Mouse (Mus musculus) right cerebral cortex, adult 18-20 months (tissue): ENCODE results near the gene Rad51b.

ENCODE experiments used
- DNase-seq: peaks from one replicate; pipeline ENCODE4 v3.0.0; 2022; ENCODE audit warnings: mixed read lengths

The Rad51b gene

DNA sequence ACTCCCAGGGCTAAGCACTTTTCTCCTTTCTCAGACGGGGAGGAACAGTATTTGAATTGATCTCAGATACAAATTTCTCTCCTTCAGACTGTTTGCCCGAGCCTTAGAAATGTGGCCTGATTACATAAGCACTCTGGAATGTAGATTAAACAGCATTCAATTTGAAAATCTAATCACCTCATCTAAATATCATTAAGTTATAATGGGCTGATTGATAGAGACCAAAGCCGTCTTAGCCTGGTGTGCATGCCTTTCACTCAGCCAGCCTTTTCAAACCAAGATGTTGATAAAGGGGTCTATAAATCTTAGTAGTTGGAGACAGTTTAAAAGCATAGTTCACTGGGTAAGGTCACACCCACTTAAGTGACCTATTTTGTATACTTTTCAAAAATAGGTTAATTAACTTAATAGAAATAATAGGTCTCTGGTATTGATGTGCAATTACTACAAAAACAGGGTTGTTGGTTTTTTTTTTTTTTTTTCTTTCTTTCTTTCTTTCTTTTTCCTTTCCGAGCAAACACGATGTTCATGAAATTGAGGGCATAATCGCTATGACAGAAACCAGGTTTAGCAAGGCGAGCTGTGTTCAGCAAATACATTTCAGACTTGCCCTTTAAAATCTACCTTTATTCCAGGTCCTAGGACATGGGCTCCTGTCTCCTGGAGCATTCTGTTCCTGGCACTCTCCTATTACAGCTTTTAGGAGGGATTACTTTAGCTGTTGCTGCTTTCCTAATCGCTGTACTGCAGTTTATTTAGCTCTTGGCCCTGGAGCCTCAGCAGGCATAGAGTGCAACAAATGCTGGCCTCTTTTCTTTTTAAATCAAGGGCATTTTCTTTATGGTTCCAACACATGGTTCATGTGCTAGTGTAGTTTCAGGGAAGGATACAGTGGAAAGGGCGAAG lies 238.7 kb downstream of the Rad51b start:
- no peak for DNase-seq

DNA sequence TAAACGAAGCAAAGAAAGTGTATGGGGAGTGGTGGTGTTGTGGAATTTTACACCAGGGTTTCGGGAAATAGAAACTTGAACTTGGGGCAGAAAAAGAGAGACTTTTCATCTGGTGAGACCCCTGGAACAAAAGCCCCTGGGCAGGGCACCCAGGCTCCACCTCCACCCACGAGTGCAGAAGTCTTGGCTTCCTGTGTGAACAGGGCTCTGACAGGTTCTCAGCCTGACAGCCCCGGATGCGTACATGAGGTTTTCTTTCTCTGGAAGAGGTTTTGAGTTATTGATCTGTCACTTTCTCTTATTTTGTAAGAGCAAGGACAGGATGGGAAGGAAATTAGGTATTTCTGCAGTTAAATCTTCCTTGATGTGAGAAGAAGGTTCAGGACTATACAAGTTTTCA lies 243.1 kb downstream of the Rad51b start:
- DNase-seq: no peak

DNA sequence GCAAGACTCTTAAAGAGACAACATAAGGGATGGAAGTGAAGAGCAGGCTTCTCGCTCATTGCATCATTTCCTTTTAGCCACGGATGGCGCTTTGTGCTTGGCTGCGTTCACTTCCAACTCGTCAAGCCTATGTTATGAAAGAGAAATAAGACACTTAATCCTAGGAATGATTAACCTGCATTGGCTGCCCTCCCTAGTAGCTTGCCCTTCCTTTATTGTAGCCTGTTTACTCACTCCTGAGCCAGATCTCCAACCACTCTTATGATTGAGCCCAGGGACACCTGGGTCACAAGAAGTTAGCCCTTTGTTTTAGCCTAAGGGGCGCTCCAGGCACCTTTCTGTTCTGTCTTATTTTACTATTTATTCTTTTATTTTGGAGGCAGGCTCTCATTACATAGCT lies 244.5 kb downstream of the Rad51b start:
- no peak for DNase-seq

DNA sequence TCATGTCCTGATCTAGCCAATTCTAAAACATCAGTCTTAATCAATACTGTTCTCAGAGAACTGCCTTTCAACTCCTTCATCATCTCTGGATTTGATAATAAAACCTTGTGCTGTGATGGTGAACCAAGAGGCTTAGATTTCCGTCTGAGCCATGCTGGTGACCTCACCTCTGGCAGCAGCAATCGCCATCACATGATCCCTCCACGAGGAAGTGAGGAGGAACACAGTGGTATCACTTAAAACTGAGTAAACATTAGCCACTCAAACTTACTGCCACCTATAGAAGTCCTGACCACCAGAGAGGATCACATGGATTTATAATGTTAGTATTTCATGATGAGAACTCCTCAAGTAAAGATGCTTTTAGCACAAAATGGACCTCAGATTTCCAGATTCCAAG lies 248.0 kb downstream of the Rad51b start:
- no peak for DNase-seq

DNA sequence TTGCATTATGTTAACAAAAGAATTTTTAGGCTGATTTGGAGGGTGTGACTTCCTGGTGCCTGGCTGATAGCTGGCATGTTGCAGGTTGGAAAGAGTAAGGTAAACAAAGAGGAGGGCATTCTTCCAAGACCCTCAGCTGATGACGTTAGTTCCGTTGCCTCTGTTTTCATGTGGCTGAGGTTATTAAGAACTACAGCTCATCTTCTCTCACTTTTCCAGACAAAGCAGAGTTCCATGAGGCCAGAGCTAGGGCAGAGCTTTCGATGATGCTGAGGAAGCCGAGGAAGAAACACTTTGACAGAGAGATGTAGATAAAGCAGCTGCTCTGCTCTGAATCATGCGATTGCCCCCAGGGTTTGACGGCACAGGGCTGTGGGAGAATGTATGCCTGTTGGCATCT lies 250.5 kb downstream of the Rad51b start:
- no peak for DNase-seq

DNA sequence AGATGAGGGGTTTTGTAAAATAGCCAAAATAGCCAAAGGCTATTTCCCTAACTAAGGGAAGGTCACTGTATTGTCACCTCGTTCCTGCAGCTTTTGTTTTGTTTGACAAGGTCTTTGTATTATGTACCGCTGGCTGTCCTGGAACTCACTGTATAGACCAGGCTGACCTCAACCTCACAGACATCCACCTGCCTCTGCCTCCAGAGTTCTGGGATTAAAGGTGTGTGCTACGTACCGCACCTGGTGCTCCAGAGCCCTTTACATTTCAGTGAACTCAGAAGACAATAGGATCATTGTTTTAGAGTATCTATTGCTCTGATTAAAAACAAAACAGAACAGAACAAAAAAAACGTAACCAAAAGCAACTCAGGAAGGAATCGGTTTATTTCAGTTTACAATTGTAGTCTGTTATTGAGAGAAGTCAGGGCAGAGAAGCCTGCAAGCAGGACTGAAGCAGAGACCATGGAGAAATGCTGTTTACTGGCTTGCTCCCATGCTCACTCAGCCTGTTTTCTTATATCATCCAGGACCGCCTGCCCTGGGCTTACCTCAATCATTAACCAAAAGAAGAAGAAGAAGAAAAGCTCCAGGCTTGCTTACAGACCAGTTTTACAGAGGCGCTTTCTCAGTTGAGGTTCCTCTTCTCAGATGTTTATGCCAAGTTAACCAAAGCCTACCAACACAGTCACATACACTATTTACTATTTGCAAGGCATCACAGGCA lies 251.7 kb downstream of the Rad51b start:
- DNase-seq: no peak

DNA sequence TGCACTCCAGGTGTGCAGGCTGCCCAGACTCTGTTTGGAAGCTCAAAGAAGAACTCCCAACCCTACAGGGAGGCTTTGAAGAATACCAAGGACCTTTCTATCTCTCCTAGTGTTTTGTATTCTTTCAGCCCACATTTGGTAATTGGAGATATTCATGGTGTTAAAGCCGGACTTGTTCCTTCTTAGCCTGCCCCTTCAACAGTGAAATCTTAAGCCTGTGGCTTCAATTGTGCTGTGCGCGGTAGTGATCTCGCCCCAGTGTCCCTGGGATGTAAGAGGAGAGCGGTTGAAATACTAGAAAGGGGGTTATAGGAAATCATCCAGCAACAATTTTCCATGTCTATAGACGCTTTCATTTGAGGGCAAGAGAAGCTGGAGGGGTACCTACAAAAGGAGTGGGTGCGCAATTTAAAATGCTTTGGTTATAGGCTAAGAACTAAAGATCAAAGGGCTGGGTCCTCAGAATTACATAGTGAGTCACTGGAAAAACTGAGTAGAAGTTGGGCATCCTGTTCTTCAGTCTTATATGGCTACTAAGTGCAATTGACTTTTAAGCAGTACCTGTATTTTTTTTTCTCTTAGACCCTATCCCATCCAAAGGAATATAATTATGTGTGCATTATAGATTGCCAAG lies 253.1 kb downstream of the Rad51b start:
- DNase-seq: no peak

DNA sequence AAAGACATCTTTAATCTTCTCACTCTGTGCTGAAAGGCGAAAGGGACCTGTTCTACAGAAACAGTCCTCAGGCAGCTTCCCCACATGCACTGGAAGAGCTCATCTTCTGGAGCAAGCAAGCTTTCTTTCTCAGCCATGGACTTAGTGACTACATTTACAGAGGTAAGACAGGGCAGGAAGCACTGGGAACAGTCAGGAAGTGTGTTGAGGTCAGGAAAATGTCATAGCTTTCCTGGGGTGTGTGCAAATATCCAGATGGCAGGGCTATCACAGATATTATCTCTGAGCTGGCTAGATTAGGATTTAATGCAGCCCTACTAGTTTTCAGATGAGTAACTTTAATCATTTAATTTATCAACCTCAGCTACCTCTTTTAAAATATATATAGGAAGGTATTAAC lies 254.2 kb downstream of the Rad51b start:
- no peak for DNase-seq

DNA sequence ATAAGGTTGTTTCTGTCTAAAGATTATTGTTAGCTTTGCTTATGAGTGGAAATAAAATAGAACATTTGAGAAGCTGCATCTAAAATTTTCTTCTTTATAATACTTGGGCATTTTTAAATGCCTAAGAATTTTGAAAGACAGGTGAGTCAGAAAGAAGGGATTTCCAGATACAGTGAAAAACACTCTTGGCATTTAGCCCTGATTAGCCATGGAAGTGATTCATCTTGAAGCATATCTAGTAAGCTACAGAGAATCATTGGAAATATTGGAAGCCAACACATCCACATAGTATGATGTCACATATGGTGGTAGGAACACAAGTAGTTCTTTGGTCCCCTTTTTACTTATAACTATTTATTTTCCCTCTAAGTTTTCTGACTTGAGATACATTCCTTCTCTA lies 256.0 kb downstream of the Rad51b start:
- DNase-seq: no peak

DNA sequence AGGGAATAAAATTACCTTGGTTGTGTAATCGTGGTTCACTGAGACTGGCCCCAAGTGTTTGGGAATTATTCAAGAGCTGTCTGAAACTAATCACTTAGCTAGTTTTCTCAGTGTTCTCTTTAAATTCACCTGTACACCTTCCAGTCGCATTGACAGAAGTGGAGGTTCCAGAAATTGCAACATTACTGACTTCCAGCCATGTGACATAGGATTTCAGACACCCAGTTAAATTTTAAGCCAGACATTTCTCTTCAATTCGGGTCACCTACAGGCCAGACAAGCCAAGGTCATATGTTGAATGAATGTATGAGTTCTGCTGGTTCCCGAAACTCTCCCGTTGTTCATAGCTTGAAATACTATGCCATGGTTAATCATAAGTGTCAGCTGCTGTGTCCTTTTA lies 260.8 kb downstream of the Rad51b start:
- DNase-seq: no peak

DNA sequence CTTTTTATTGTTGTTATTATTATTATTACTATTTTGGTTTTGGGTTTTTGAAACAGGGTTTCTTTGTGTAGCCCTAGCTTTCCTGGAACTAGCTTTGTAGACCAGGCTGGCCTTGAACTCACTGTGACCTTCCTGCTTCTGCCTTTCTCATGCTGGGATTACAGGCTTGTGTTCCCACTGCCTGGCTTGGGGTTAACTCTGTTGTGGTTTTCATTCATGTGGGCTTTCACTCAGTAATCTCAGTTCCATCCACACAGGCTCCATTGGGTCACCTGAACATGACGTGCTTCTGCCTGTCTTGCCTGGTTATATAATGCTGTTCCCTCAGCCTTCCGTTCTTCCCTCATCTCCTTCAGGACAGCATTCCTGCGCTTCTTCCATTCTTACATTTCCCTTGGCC lies 261.6 kb downstream of the Rad51b start:
- no peak for DNase-seq

DNA sequence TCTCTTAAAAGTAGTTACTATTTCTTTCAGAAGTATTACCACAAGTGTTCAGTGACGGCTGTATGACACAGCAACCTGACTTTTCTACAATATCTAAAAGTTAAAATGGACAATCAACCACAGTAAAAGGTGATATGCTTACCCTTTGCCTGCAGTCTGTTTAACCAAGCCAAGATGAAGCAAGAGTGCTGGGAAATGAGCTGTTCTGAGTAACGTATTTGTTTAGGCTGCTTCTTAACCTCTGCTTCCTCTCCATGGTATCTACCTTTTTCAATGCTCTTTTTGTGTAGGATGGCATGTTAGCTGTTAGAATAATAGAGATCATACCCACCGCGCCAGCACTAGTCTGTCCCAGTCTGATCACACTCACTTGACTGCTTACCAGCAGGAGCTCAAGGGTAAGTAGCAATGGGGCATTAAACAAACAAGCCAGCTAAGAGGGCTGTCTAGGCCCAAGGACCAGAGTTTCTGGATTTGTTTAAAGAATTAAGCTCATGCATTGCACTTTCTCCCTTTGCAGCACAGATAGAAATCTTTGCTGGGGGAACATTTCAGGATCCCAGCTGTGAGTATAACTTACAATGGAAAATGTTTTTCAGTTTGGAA lies 262.4 kb downstream of the Rad51b start:
- DNase-seq: no peak

DNA sequence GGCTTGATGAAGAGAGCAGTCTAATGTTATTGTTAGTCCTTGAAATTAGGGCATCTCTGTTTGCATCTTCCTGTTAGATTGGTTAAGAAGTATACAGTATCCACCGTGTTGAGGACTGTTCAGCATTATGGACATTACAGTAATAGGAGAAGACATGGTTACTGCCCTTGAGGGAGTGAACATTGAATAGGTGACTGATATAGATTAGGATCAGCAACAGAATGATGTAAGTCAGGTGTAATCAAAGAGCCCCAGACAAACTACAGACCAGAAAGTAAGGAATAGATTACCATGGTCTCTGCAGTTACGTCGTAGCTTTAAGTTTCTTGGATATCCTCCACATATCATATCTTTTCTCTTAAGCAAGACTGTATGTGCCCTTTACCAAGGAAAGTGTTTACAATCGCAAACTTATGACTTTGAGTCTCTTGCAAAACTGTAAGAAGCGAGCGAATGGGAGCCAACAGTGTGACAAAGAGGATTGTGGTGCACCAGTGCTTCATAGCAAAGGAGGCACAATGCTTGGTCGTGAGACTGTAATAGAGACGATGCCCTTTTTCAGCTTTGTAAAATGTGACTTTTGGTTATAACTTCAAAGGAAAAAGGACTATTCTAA lies 263.1 kb downstream of the Rad51b start:
- DNase-seq: no peak

DNA sequence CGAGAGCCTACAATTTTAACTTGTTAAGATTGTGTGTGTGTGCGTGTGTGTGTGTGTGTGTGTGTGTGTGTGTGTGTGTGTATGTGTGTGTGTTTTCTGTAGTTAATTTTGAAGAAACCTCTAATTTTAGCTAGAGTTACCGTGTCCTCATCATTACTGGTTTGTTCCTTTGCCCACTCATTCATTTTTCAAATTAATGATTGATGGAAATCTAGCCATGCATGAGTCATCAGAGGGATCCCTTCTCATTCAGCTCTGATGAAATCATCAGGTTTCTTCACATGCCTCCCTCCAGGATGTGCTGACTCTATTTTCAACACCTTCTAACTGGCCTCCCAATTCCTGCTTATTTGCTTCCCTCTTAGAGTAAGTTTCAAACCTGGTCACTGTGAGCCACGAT lies 263.8 kb downstream of the Rad51b start:
- DNase-seq: no peak

DNA sequence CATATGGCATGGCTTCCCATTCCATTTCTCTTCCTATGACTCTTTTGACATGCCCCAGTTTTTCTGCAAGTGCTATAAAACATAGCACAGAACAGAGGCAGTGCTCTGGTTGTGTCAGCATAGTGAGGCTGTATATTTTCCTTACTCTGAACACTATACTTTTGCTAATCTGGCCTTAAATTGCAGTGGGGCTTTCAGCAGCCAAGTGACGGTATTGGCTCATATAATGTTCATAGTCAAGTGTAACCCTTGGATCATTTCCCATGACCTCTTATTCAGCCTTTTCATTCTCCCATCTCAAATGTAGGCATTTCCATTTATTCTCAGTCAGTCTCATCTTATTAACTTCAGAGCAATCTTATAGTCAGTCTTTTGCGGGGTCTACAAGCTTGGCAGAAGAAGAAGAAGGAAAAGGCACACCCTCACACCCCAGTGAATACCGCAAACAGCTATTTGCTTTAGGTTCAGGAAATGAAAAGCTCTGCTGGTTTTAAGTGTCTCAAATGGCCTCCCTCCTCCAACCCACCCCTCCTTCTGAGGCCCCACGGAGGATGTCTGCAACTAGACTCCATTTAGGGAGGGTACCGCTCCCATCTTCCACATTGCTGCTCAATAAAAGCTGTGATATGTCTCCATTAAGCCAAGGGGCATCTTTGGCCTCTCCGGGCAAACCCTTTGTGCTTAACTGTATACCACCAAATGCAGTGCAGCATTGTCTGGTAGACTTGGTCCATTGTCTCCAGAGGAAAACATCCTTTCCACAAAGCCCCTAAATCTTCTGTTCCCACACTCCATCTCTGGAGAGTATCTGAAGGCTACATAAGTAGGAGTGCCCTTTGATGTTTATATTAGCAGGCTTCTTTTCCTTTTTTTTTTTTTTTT lies 277.3 kb downstream of the Rad51b start:
- no peak for DNase-seq

DNA sequence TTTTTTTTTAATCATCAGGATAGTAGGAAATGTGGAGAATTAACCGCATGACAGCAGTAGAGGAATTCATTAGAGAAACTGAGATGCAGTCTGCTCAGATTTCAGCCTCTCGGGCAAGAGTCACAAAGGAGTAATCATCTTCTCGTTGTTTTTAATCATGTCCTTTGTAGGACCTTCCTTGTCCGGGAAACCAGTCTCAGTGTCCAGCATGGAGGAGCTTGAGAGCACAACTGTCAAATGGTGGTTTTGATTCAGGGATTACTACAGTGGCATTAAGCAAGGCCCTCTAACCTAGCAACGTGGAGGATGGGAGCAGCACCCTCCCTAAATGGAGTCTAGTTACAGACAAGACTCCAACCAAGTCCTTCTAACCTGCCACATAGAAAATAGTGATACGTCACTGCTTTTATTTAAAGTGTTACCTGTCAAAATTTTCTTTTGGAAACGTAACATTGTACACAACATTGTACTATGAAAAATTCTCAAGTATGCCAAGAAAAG lies 278.0 kb downstream of the Rad51b start:
- DNase-seq: no peak

DNA sequence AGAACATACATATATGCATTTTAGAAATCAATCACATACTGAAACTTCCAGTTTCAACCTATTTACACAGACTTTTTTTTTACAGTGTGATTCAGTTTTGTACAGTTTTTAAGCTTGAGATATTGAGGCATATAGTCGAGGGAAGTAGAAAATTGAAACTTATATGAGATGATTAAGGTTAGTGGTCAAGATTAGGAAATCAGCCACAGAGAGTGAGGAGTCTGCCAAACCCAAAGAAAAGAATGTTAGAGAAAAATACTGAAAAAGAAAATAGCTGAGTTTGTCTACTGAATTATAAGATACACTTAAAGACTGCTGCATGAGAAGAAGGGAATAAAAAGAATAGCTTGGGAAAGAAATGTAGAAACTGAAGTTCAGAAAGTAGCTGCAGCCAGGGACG lies 280.4 kb downstream of the Rad51b start:
- DNase-seq: no peak

DNA sequence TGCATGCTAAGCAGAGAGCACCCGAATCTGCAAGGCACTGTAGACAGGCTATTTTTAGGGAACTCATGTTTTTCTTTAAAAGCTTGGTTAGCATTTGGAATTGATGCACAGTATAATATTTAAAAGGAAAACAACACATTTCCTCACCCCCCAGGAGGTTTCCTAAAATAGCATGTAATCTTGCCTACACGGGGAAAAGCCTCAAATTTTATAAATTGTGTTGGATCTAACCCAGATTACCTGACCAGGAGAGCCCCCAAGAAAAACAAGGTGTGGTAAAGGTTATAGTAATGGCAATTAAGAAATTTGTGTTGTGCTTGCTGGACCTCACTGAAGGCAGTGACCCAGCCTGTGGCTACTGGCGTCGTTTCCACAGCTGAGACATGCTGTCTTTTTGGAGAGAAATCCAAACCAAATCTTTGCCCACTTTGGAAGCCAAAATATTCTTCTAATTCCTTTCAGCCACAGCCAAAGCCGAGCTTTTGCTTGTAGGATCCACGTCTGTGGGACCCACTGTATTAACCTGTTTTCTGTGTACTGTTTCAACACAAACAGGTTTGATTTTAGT lies 282.0 kb downstream of the Rad51b start:
- no peak for DNase-seq

DNA sequence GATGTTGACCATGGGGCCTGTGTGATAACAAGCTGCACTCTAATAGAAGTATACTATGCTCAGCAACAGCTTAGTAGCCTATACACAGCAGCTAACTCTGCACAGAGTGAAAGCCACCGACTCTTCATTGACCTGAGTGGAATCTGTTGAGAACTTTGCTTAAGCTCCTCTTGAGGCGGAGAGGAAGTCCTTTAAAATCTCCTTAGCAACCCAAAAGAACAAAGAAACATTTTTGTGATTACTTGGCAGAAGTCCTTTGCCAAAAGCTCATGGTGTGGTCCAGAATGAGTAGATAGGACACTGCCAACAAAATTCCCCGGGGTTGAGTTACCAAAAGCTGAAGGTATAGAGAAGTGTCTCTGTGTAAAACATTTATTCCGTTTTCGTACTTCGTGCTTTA lies 282.8 kb downstream of the Rad51b start:
- DNase-seq: no peak

DNA sequence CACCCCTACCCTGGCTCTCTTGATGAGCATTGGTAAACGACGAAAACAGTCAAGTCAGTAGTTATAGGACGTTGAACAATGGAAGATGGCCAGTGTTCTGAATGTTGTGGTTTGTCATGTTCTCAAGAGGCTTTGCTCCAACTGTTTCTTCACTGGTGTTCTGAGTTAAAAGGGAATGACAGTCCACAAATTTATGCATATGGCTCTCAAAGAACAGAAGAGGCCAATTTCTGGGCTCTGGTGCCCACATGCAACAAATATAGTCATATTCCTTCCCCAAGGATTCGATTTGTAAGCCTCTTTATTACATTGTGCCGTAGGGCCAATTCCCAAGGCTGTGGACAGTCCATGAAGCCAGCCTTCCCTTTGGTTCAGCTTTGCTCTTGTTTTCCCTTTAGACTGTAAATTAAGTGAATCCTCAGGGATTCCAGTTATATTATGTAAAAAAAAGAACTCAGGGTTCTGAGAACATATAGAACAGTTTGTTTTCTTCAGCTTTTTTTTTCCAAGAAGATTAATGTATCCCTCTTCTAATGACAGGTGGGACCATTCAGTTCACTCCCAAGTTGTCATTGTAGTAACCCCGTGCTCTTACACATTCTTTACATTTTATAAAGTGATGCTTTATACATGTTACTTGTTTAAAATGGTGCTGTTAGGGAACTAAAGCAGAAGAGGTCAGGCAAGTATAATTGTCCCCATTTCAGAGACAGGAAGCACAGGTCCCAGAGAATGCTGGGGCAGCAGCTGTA lies 287.6 kb downstream of the Rad51b start:
- DNase-seq: no peak

DNA sequence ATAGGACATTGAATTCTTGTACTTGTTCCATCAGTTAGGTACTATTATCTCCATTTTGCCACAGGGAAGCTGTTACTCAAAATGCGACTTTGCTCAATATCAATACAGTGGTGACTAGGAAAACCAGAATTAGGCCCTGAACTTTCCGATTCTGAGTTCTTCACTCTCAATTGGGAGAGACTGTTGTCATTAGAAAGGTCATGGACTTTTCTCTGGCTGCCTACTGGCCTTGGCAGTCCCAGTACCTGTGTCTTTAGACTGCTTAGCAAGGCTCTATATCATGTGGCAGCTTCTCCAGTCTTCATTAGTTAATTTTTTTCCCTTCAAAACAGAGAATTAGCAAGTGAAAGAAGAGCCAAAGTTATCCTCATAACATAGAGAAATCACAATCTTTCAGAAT lies 288.3 kb downstream of the Rad51b start:
- no peak for DNase-seq
